Mouse (Mus musculus) cerebellum, adult 9-11 months (tissue): Measurements from ENCODE around the gene Nrp1.
A peak's percentile ranks its signal among the peaks of the same experiment; 100 is the strongest.

Experiments used
- DNase-seq: peaks from one replicate; pipeline ENCODE4 v3.0.0; 2022

The Nrp1 gene

DNA sequence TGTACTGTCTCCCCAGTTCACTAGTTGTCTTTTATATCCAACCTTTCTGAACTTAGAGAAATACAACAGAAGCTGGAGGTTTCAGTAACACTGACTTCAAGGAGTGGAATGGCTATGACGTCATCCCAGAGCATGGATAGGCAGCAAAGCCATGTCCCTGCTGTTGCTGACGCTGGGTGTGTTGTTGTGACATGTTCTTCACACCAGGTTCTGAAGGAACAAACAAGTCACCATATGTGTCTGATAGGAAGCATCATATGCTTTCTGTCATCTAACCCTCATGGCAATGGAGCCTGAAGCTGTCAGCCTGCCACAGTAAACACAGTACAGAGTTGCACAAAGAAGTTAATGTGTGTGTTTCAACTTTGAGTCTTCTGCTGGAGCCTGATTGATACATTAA is 112.8 kb downstream of the Nrp1 start:
- DNase-seq: no peak

DNA sequence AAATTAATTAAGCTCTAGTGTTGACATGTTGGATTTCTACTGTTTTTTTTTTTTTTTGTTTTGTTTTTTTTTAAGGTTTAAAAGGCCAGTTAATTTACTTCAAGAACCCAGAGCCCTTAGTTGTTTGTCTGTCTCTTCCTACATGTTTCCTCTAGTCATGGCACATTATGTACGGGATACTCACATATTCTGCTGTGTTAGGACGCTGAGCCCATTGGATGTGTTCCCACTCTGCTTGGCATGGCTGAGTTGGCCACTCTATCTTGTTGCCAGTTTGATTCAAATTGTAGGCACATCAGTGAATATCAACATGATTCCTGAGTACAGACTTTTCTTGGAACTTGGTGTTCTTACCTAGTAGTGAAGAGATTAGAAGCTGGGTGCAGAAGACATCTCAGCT is 114.5 kb downstream of the Nrp1 start:
- no peak for DNase-seq

DNA sequence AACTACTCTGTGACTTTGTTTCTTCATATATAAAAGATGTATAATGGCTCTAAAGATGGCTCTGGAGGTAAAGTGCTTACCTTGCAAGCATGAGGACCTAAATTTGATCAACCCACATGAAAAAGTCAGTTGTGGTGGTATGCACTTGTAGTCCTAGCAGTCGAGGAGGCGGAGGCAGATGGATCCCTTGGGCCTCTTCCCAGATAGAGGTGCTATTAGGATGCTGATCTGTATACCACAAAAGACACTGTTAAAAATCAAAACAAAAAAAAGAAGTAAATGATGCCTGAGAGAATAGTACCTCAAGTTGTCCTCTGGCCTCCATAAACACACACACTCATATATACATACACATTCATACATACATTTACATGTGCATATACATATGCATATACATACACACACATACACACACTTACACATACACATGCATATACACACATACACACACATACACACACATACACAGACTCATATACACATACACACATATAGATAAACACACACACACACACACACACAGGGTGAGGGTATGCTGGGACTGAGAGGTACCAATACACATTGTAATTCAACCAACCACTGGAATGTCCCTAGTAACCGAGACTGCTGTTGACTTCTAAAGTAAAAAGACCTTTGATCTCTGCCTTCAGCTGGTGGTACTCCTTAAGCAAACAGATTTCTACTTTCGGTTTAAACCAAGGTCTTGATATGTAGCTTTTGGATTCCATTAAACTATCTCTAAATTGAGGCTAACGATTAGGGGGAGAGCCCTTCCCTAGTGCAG is 115.2 kb downstream of the Nrp1 start:
- no peak for DNase-seq

DNA sequence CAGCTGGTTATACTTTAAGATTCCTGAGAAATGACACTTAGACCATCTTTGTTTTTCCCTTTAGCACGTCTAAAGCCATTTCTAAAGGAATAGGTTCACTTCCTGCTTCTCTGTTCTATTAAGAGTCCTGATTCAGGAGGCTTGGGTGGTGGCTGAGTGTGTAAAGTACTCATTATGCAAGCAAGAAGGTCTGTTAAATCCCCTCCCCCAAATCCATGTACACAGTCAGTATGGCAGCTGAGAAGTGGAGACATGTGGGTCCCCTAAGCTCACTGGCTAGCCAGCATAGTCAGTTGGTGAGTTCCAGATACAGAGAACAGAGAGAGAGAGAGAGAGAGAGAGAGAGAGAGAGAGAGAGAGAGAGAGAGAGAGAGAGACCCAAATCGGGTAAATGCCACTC is 116.2 kb downstream of the Nrp1 start:
- DNase-seq: no peak

DNA sequence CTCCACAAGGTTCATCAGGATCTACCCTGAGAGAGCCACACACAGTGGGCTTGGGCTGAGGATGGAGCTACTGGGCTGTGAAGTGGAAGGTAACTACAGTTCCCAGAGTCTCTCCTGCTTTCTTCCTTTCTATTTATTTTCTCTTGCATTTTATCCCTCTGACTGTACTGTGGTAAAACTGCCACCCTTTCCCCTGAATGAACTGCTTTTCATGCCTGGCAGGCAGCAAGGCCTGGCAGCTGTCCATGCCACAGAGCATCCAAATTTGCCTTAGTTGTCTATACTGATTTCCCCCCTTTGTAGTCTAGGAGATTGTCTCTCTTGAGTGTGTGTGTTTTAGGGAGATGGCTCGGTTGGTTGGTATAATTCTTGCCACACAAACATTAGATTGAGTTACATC is 117.8 kb downstream of the Nrp1 start:
- no peak for DNase-seq

DNA sequence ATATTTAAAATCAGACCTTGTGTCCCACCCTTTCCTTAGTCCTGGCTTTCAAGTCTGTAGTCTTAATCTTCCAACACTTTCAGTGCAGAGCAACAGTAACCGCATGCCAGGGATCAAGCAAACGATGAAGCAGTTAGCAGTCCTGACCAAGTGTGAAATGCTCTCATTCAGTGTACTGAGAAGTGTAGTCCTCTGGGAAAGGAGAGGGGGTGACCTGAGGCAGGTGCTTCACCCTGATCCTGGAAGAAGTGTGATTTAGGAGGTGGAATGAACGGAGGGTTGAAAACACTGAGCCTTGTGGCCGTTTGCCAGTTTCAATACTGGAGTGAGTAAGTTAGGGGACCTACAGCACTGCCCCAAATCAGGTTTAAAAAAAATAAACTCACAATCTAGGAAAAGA is 119.6 kb downstream of the Nrp1 start:
- no peak for DNase-seq

DNA sequence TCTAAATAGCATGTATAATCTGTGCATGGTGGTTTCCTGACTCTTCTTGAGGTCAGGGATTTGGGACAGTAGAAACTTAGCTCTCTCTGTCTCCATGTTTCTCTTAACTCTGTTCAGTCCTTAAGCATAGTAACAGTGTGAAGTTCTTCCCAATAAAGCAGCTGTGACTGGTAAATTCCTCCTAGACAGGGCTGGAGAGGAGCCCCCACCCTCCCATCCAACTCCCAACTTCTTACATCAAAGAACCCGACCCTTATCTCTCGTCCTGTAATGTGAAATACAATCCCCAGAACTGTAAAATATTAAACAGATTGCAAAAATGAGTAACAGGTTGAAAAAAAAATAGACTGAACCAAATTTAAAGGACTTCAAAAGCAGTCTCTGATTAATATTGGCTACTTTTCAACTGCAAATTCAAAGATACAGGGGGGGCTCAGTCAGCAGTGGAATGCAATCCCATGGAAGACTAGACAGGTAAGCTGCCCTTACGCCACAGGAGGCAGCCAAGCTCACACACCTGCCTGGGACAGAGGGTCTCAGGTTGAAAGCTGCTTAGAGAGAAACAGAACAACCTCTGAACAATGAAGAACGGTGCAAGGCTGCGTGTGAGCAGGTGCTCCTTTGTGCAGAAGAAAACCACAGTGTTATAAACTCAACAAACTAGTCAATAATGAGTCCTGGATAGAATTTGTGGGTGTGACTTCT is 121.1 kb downstream of the Nrp1 start:
- DNase-seq: no peak

DNA sequence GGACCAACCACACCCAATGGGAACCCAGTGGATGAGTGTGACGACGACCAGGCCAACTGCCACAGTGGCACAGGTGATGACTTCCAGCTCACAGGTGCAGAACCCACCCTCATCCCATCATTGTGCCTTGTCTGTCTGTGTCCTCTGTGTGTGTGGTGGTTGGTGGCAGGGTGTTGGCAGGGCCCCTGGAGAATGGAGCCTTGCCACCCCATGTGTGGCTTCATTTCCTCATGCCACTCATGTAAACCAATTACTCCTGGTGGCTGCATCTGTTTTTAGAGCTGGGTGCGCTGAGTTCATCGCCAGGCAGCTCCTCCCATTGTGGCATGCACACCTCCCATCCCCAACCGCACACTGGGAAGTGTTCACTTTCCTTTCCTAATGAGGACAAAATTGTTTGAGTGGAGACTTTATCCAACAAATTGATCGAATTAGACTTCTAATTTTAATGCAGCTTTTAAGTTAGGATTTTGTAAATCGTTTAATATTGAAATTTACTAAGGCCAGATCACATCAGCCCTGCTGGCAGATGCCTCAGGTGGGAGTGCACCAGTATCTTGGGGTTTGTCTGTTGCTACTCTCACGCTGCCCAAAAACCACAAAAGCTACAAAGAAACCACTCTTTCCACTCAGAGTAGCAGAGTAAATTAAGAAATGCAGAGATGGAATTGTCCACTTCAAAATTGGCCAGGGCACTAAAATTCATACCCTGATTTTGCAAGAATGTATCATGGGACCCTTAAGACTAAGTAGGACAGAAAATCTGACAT is 122.7 kb downstream of the Nrp1 start:
- no peak for DNase-seq

DNA sequence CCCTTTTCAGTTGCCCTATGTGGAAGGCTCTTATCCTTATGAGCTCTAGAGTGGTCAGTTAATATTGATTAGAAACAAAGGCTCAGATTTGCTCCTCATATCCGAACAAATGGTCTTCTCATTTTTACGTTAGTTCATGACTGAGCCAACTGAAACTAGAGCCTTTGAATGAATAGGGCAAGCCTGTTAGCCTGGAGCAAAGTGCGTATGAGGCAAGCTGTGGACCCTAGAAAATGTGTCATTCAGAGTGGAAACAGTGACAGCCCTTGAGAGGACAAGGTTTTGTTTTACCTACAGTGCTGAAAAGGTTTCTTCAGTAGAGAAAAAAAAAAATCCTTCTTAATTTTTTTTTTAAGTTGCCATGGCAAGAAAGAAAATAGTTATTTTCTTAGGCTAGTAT is 124.9 kb downstream of the Nrp1 start:
- DNase-seq: no peak

DNA sequence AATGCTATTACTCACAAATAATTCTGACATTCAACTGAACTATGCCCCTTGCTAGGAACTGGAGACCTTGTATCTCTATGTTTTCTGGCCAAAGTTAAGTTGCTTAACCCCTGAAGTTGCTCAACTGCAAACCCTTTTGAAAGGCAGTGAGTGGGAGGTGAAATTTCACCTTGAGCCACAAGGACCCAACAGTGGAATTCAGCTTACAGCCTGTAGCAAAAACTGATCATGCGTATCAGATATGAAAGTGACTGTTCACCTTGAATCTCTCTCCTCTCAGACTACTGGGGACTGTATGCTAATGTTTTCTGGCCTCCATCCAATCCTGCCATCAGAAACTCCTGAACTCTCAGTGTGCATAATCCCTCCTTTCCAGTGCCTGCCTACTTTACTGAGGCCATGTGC is 126.3 kb downstream of the Nrp1 start:
- no peak for DNase-seq

DNA sequence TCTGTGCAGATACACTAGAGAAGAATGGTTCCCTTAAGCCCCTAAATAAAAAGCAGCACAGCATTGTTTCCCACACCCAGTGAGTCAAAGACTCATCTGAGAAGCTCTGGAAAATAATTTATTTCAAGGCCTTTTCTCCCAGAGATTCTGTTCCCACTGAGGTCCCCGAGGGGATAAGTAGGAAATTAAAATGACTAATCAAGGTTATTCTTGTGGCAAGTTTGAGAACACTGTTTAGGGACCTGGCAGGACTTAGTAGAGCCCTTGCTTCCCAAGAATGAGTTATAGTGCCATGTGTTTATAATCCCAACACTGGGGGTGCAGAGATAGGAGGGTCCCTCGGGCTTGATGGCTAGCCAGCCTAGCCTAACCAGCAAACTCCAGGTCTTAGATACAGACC is 127.6 kb downstream of the Nrp1 start:
- no peak for DNase-seq

DNA sequence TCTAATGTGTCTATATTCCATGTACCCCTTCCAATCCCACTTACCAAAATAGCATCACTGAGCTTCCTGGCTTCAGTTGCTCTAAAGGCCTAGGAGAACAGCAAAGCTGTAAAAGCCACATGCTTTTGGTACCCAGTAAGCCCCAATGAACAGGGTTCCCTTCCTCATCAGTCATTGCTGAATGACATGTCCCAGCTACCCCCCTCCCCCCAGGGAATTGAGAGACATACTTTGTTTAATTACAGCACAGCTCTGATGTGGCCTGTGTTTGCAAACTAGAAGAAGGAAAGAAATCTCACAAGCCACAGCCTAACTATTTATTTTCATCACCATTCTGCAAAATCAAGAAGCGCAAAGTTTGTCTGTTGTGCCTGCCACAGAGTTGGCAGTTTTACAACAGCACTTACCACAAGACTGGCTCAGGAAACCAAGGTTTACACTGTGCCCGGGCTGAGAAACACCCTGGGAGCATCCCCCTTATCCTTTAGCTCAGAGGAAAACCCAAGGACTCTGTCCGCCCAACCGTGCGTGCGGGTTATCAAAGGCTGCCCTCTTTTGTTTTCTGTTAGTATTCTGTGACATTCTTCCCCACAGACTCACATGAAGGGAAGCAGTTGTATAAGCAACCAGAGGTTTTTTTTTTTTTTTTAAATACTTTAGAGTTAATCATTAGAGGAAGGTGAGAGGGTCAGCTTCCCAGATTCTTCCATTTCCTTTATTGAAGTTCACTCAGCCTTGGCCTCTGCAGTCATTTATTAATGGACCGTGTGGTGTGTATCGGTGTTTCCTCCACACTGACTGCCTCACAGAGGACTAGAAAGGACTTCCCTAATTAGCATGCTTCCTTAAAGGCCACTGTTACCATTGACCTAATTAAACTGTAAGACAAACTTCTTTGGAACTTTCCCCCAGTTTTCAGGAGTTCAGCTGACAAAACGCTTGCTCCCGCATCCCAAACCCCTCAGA is 129.8 kb downstream of the Nrp1 start:
- DNase-seq: no peak

DNA sequence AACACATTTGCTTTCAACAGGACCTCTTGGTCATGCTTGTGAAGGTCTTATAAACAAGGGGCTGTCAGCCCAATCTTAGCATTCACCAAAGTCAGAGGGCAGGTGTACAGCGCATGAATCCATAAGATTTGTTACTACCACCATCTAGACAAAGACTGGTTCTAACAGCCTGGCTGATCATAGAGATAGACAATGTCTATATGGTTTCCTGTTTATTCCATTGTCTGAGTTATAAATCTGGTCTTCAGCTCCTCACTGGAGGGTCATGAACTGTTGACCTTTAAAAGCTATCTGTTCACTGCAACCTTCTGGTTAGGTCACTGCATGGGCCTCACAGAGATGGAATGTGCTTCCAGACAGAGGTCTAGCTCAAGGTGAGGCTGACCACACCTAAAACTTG is 130.9 kb downstream of the Nrp1 start:
- no peak for DNase-seq

DNA sequence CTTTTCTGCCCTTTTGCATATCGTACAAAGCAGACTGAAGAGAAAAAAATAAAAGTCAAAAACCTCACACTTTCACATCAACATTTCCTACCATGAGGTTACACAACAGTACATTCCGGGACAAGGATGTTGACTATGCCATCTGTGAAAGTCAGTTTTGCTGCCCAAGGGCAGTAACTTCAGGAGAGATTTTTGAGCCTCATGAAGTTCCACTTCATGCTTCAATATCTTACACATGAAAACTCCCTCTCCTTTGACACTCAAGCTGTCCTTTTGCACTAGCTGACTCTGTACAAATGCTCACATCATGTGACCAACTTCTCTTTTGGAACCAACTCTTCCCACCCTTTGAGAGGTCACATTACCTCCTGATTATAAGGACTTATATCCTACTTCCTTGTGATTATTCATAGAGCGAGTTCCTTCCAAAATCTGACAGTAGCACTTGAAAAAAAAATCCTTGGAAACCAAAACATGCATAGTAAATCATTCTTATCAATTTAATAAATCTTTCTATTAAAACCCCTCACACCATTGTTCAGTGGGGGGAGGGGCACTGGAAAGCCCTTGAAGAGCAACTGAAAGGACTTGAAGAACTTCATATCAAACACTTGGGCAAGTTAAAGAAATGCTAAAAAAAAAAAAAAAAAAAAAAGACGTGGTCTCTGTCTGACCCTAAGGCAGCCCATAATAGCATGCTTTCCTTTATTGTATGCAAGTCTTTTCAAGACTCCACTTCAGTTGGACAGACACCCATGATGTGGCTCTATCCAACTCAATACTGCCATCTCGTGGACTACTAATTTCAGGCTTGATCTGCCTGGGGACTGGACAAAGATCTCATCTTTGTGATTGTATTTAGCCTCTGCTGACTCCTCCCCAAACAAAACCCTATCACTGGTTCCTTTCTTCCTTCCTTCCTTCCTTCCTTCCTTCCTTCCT is 133.0 kb downstream of the Nrp1 start:
- DNase-seq: peak; percentile 5

DNA sequence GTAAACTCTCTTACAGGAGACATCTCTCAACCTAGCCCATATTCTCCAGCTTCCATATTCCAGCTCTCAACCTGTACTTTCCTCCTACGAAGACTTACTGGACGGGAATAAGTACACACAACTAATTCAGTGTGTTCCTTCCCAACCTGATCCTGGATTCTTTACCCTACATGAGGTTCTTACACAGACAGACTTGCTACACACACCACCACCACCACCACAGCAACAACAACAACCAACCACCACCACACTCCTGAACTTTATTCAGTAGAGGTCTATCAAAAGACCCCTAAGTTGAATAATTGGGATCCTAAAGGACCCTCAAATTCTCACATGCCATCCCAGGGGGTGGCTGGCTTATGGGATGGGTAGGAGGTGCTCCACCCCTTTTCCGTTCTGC is 135.4 kb downstream of the Nrp1 start:
- no peak for DNase-seq

DNA sequence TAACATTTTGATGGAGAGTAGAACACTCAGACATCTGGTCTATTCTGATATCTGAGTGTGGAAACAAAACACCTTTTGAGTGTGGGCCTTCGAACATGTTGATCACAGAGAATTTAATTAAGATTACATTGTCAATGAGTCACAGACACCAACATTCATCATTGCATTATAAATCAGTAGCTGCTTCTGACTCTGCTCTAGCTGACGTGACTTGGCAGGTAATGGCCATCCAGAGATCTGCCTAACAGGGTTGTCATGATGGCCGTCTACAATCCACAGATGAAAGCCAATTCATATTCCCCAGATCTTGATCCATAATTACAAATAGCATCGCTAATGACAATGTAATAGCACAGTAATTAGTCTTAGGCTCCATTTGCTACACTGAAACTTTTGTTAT is 140.4 kb downstream of the Nrp1 start:
- DNase-seq: no peak

DNA sequence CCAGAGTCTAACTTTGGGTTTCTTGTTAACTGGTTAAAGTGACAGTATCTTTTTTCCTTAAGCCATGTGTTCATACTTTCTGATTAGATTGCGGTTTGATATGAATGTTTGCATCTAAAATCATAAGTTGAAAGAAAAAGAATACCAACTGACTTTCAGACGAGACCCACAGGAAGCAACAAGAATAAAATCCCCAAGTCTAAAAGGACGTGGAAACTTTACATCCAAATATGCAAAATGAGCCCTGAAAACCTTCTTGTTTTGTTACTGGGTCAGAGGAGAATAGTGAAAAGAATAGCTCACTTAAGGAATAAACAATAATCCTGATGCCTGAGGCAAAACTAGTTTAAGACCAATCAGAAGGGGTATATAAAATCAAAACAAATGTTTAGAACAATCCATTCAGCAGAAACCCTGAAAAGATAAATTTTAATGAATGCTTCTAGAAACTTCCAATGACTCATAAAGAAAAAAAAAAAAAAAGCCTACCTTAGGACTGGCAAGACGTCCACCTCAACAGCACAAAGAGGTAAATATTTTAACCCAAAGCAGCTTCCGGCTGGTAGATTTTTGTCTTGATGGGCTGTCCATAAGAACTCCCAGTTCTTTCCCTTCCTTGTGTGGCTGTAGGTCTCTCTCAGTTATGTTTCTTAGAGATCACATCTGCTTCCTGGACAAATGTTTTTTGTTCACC is 145.9 kb downstream of the Nrp1 start:
- DNase-seq: no peak

DNA sequence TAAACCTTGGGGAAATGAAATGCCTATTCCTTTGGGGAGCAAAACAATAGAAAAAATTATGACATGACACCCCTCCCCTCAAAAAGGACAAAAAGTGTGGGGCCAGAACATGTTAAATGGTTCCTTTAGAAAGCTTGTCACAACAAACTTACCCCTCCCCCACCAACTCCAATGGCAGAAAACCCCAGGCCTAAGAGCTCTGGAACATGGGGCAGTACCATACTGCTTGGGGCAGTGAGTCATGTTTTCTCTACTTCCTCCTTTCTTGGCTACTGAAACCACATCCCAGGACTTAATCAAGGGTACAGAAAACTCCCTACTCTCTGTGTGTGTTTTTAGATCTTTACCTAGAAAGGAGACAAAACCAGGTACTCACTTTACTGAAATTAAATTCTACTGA is 147.5 kb downstream of the Nrp1 start:
- no peak for DNase-seq

DNA sequence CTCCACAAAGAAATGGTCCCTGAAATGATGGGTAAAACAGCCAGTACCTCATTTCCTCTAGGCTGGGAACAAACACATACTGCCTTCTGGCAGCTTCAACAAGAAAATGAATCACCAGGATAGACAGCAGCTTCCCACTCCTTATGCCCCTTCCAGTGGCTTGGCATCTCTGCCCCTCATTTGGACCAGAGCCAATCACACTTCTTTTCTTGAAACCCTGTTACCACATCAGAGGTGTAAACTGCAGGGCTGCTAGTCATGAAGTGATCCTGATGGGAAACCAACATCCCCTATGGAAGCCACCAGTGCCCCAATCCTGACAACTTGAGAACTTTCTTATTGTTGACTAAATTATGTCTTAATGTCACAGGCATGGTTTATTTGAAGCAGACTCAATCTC is 150.3 kb downstream of the Nrp1 start:
- DNase-seq: no peak

DNA sequence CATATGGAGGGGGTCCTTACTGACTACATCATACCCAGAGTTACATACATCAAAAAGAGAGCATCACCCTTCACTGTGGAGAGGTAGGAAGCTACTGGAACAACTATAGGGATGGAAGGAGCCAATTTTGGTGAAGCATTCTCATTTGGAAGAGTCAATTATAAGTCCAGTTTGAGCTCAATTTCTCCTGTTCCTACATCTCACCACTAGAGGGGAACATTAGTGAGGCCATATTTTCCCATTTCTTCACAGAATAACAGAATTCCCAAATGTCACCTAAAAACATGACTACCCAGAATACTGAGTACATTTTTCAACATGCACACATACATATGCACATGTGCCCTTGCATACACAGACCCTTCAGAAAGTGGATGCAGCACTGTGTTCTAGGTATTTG is 152.6 kb downstream of the Nrp1 start:
- DNase-seq: no peak

DNA sequence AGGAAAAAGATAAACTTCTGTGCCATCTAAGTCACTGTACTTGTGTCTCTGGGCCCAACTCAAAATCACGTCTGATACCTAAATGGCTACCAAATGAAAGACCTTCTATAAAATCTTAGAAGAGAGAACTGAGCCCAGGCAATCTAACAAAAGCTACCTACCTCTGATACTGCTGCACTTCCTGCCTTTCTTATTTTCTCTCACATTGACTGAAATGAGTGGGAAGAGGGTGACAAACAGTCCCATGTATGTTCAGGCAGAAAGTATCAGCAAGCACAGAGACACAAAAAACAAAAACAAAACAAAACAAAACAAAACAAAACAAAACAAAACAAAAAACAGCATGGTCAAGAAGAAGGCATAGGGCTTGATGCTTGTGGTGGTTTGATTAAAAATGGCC is 153.3 kb downstream of the Nrp1 start:
- DNase-seq: no peak
